ENCODE assay signal across 28 mouse cellular contexts in genomic region chr15:56062576-56062975, GRCm38 (mm10).
"Had no signal": no experiment of that assay in that cellular context is flagged by ENCODE, and none has a peak within 500 bp of the region (broad histone marks: within the 10 kb centered on the region; RNA-seq: fewer than 3 reads in every experiment).

No protein-coding gene starts in this region.

- H3K4me1 ChIP-seq: embryonic facial prominence, embryonic 12.5 days; embryonic facial prominence, embryonic 13.5 days; embryonic facial prominence, embryonic 15.5 days; forebrain, embryonic 12.5 days; forebrain, embryonic 13.5 days; forebrain, embryonic 15.5 days had no signal

- H3K9ac ChIP-seq: embryonic facial prominence, embryonic 12.5 days; embryonic facial prominence, embryonic 13.5 days; embryonic facial prominence, embryonic 15.5 days; forebrain, embryonic 12.5 days; forebrain, embryonic 13.5 days; forebrain, embryonic 15.5 days; forebrain, postnatal 0 days had no signal

- H3K36me3 ChIP-seq: embryonic facial prominence, embryonic 10.5 days; embryonic facial prominence, embryonic 12.5 days; embryonic facial prominence, embryonic 13.5 days; embryonic facial prominence, embryonic 15.5 days; forebrain, embryonic 10.5 days; forebrain, embryonic 12.5 days; forebrain, embryonic 15.5 days had no signal

- ATAC-seq: forebrain, embryonic 13.5 days; forebrain, embryonic 14.5 days; forebrain, embryonic 15.5 days; forebrain, embryonic 16.5 days; forebrain, postnatal 0 days had no signal

- H3K9me3 ChIP-seq: embryonic facial prominence, embryonic 10.5 days; embryonic facial prominence, embryonic 12.5 days; embryonic facial prominence, embryonic 13.5 days; embryonic facial prominence, embryonic 15.5 days; forebrain, embryonic 10.5 days; forebrain, embryonic 12.5 days; forebrain, embryonic 13.5 days; forebrain, embryonic 15.5 days had no signal

- H3K4me2 ChIP-seq: embryonic facial prominence, embryonic 12.5 days; embryonic facial prominence, embryonic 13.5 days; embryonic facial prominence, embryonic 15.5 days; forebrain, embryonic 12.5 days; forebrain, embryonic 13.5 days; forebrain, embryonic 15.5 days had no signal

- H3K27ac ChIP-seq: embryonic facial prominence, embryonic 10.5 days; embryonic facial prominence, embryonic 12.5 days; embryonic facial prominence, embryonic 13.5 days; embryonic facial prominence, embryonic 15.5 days; forebrain, embryonic 10.5 days; forebrain, embryonic 12.5 days; forebrain, embryonic 13.5 days; forebrain, embryonic 15.5 days; gastrocnemius, adult 2 months had no signal

- H3K27me3 ChIP-seq: embryonic facial prominence, embryonic 12.5 days; embryonic facial prominence, embryonic 13.5 days; embryonic facial prominence, embryonic 15.5 days; forebrain, embryonic 12.5 days; forebrain, embryonic 13.5 days; forebrain, embryonic 15.5 days had no signal

- DNase-seq: cerebellum, adult 18-20 months; cerebellum, adult 2 months; cerebellum, adult 8-10 months; cerebellum, adult 9-10 months; cerebellum, adult 9-11 months; cerebellum, postnatal 10 days; cerebellum, postnatal 14 days; cerebellum, postnatal 25 days; cerebellum, postnatal 36 days; embryo, embryonic 11 days; forebrain, postnatal 0 days; gastrocnemius, adult 2 months; gastrocnemius, postnatal 10 days; gastrocnemius, postnatal 14 days; gastrocnemius, postnatal 25 days; gastrocnemius, postnatal 36 days; heart, adult 11 months had no signal

- H3K4me3 ChIP-seq: embryonic facial prominence, embryonic 10.5 days; embryonic facial prominence, embryonic 12.5 days; embryonic facial prominence, embryonic 13.5 days; embryonic facial prominence, embryonic 15.5 days; erythroblast, embryonic 14.5 days; forebrain, embryonic 10.5 days; forebrain, embryonic 12.5 days; forebrain, embryonic 13.5 days; forebrain, embryonic 15.5 days; gastrocnemius, adult 2 months had no signal
